Mouse (Mus musculus) urinary bladder, postnatal 25 days (tissue): ENCODE data around the gene Zfp61.

Source experiments
- DNase-seq: peaks from one replicate; pipeline ENCODE4 v3.0.0; 2022; ENCODE audit warnings: low spot score

Gene Zfp61

GRCm38 (mm10) chr7:24300771-24301282, at the start of gene Zfp61:
Gene Zfp61 (minus strand): TSS chr7:24301232.
- no peak for DNase-seq

- DNase-seq: no peak
Observed at GRCm38 (mm10) chr7:24348896-24349295, 47.9 kb upstream of the Zfp61 start, which contains the start of gene Lypd5. Gene Lypd5 (plus strand): TSS chr7:24349196.

- no peak for DNase-seq
Observed at GRCm38 (mm10) chr7:24346444-24346843, 45.4 kb upstream of the Zfp61 start.

- no peak for DNase-seq
Observed at GRCm38 (mm10) chr7:24343701-24344272, 42.8 kb upstream of the Zfp61 start.

GRCm38 (mm10) chr7:24338241-24338640, 37.2 kb upstream of the Zfp61 start:
- no peak for DNase-seq

- peak; percentile 73 for DNase-seq
Observed at GRCm38 (mm10) chr7:24335699-24336309, 34.8 kb upstream of the Zfp61 start.

- DNase-seq: no peak
Observed at GRCm38 (mm10) chr7:24333304-24333986, 32.4 kb upstream of the Zfp61 start, which contains the start of gene Tescl. Gene Tescl (minus strand): TSS chr7:24333936.

GRCm38 (mm10) chr7:24327281-24327975, 26.4 kb upstream of the Zfp61 start:
- no peak for DNase-seq

- DNase-seq: no peak
Observed at GRCm38 (mm10) chr7:24326273-24327135, 25.5 kb upstream of the Zfp61 start.

- no peak for DNase-seq
Observed at GRCm38 (mm10) chr7:24325675-24326128, 24.7 kb upstream of the Zfp61 start.

GRCm38 (mm10) chr7:24325197-24325596, 24.2 kb upstream of the Zfp61 start:
- no peak for DNase-seq

GRCm38 (mm10) chr7:24322593-24322992, 21.6 kb upstream of the Zfp61 start:
- no peak for DNase-seq

- no peak for DNase-seq
Observed at GRCm38 (mm10) chr7:24318942-24319341, 17.9 kb upstream of the Zfp61 start.

GRCm38 (mm10) chr7:24316567-24317092, 15.6 kb upstream of the Zfp61 start, which contains the start of gene Zfp94:
Gene Zfp94 (minus strand): TSS chr7:24316666.
- peak; percentile 87 for DNase-seq

GRCm38 (mm10) chr7:24315726-24316566, 14.9 kb upstream of the Zfp61 start:
- DNase-seq: no peak

- no peak for DNase-seq
Observed at GRCm38 (mm10) chr7:24299823-24300481, 1.1 kb downstream of the Zfp61 start.

GRCm38 (mm10) chr7:24298973-24299708, 1.9 kb downstream of the Zfp61 start:
- peak; percentile 54 for DNase-seq

GRCm38 (mm10) chr7:24298635-24298972, 2.4 kb downstream of the Zfp61 start:
- no peak for DNase-seq
